Mouse (Mus musculus) testis, adult 2 months (tissue): ENCODE results near the gene Wdr34. TPM values are rescaled to one million over a fixed set of nuclear protein-coding genes. Genes with fewer than 3 reads are reported as not detected.
"Not testable (repeated sequence)": the region's sequence is repeated elsewhere in the genome, so short reads cannot be mapped to it uniquely, and the experiment has no call there.

Source experiments
- H3K27ac ChIP-seq: fragments of 200-500 bp; 2 replicates; pipeline ENCODE4 v1.5.1; 2012; ENCODE audit warnings: low read depth, low read length; ENCODE audit not compliant: control insufficient read depth, insufficient read depth
- H3K27me3 ChIP-seq: fragments of 200-500 bp; 2 replicates; pipeline ENCODE4 v1.6.1; 2012; ENCODE audit warnings: mild to moderate bottlenecking, low read length, moderate library complexity; ENCODE audit not compliant: control insufficient read depth, insufficient read depth
- H3K36me3 ChIP-seq: fragments of 200-500 bp; 2 replicates; pipeline ENCODE4 v1.6.1; 2012; ENCODE audit warnings: mild to moderate bottlenecking, low read length; ENCODE audit not compliant: control insufficient read depth, insufficient read depth
- H3K4me1 ChIP-seq: fragments of 200-500 bp; 2 replicates; pipeline ENCODE4 v1.6.1; 2012; ENCODE audit warnings: low read length; ENCODE audit not compliant: control insufficient read depth, insufficient read depth
- H3K4me3 ChIP-seq: fragments of 200-500 bp; 2 replicates; pipeline ENCODE4 v1.5.1; 2012; ENCODE audit warnings: low read depth, mild to moderate bottlenecking, low read length, moderate library complexity, mixed read lengths; ENCODE audit not compliant: control insufficient read depth
- CTCF ChIP-seq: fragments of 200-500 bp; IDR thresholded peaks from 2 replicates; pipeline ENCODE4 v1.5.1; 2012; ENCODE audit warnings: low read depth, mild to moderate bottlenecking, inconsistent platforms, low read length, moderate library complexity; ENCODE audit not compliant: control insufficient read depth, insufficient read depth, insufficient replicate concordance
- POLR2A ChIP-seq: fragments of 200-500 bp; IDR thresholded peaks from 2 replicates; pipeline ENCODE4 v1.6.1; 2012; ENCODE audit warnings: low read depth, mild to moderate bottlenecking, inconsistent platforms, low read length, moderate library complexity; ENCODE audit not compliant: control insufficient read depth
- polyA plus RNA-seq: library from polyadenylated mRNA; depleted of rRNA; stranded (reverse); fragments of >200 nt; gene quantifications from 2 replicates; pipeline ENCODE4 v1.2.3, GENCODE M21; 2012

The Wdr34 gene
- polyA plus RNA-seq, 1 experiment = 77.0 TPM

- Histone ChIP-seq H3K4me3 (peak overlapping the region; percentile 49; the same call in 1 of the 2 replicates), H3K36me3 (no peaks in the 10 kb centered on the region), H3K4me1 (peaks cover 18% of the 10 kb centered on the region), H3K27ac (peak overlapping the region; percentile 59; the same call in 1 of the 2 replicates), H3K27me3 (no peaks in the 10 kb centered on the region)
- no peak for TF ChIP-seq POLR2A
- TF ChIP-seq CTCF = no peak
These were observed 8.1 kb upstream of the Wdr34 start for GRCm38 (mm10) chr2:30056736-30057135.

GRCm38 (mm10) chr2:30055310-30055709, 6.6 kb upstream of the Wdr34 start:
- H3K4me3 ChIP-seq, H3K27me3 ChIP-seq, H3K27ac ChIP-seq, H3K4me1 ChIP-seq, H3K36me3 ChIP-seq: not testable (repeated sequence)

GRCm38 (mm10) chr2:30051992-30052761, 3.5 kb upstream of the Wdr34 start:
- H3K36me3 ChIP-seq = no peaks in the 10 kb centered on the region
- no peak for TF ChIP-seq POLR2A
- TF ChIP-seq CTCF = no peak
- no peaks in the 10 kb centered on the region for H3K27me3 ChIP-seq
- H3K27ac ChIP-seq = no peak overlapping the region
- H3K4me1 ChIP-seq = peaks cover 12% of the 10 kb centered on the region
- no peak overlapping the region for H3K4me3 ChIP-seq

GRCm38 (mm10) chr2:30049831-30050230, 1.1 kb upstream of the Wdr34 start:
- Histone ChIP-seq H3K27ac (peak overlapping the region; percentile 96), H3K36me3 (no peaks in the 10 kb centered on the region), H3K4me3 (no peak overlapping the region), H3K27me3 (no peaks in the 10 kb centered on the region), H3K4me1 (peaks cover 8% of the 10 kb centered on the region)
- TF ChIP-seq CTCF = no peak

- H3K4me3 ChIP-seq = peak overlapping the region; percentile 90
- peaks cover 8% of the 10 kb centered on the region for H3K4me1 ChIP-seq
- H3K36me3 ChIP-seq = no peaks in the 10 kb centered on the region
- TF ChIP-seq POLR2A (no peak), CTCF (no peak)
- peak overlapping the region; percentile 70 for H3K27ac ChIP-seq
- H3K27me3 ChIP-seq = no peaks in the 10 kb centered on the region
These were observed 580 bp downstream of the Wdr34 start for GRCm38 (mm10) chr2:30048101-30048501.

- peak; percentile 11; the same call in 1 of the 2 replicates for TF ChIP-seq POLR2A
- TF ChIP-seq CTCF = no peak
- no peak overlapping the region for H3K27ac ChIP-seq
- H3K4me1 ChIP-seq = peaks cover 8% of the 10 kb centered on the region
- peak overlapping the region; percentile 90 for H3K4me3 ChIP-seq
- H3K36me3 ChIP-seq = no peaks in the 10 kb centered on the region
- no peaks in the 10 kb centered on the region for H3K27me3 ChIP-seq
These were observed 1.6 kb downstream of the Wdr34 start for GRCm38 (mm10) chr2:30047127-30047526.

- Histone ChIP-seq H3K36me3 (no peaks in the 10 kb centered on the region), H3K4me3 (no peak overlapping the region), H3K27ac (no peak overlapping the region), H3K4me1 (peaks cover 4% of the 10 kb centered on the region), H3K27me3 (no peaks in the 10 kb centered on the region)
- TF ChIP-seq POLR2A = no peak
- no peak for TF ChIP-seq CTCF
These were observed 4.1 kb downstream of the Wdr34 start for GRCm38 (mm10) chr2:30044550-30044949.

- peaks cover 2% of the 10 kb centered on the region for H3K4me1 ChIP-seq
These were observed 6.2 kb downstream of the Wdr34 start for GRCm38 (mm10) chr2:30042445-30042844.

More at GRCm38 (mm10) chr2:30042445-30042844, 6.2 kb downstream of the Wdr34 start:
- Histone ChIP-seq H3K4me3 (no peak overlapping the region), H3K27me3 (no peaks in the 10 kb centered on the region), H3K36me3 (no peaks in the 10 kb centered on the region), H3K27ac (no peak overlapping the region)
- peak; percentile 68; the same call in 1 of the 2 replicates for TF ChIP-seq CTCF
- no peak for TF ChIP-seq POLR2A
